Mouse (Mus musculus): ENCODE measurements around the gene Ece1. TPM values are rescaled to one million over a fixed set of nuclear protein-coding genes. Genes with fewer than 3 reads are reported as not detected.

Ece1 gene
- 27.5 and 32.6 TPM in 2 replicates for polyA plus RNA-seq (2015; fragmentation: Nextera tagmentation; extraction: Ambion mirVana)

- H3K9me3 ChIP-seq, result no peaks in the 10 kb centered on the region
- ATAC-seq (ENCODE audit: low read depth), result peak; percentile 92
- H3K4me3 ChIP-seq, result peak within 1 kb of the TSS; percentile 78
- no peaks in the 10 kb centered on the region for H3K36me3 ChIP-seq
- H3K27me3 ChIP-seq, result no peaks in the 10 kb centered on the region
- under 1% methylated on average over 36 of the region's 37 CpGs for WGBS
- H3K9ac ChIP-seq, result peak within 1 kb of the TSS; percentile 91
- peaks cover 55% of the 10 kb centered on the region for H3K4me1 ChIP-seq (replicated peaks)
- peak within 1 kb of the TSS; percentile 75 for H3K27ac ChIP-seq (replicated peaks)
- H3K4me2 ChIP-seq, result peak within 1 kb of the TSS; percentile 79
These were observed at the start of gene Ece1 for GRCm38 (mm10) chr4:137862019-137862418. TSS of gene Ece1 (plus strand) at chr4:137862237.

- H3K9me3 ChIP-seq, result no peaks in the 10 kb centered on the region
- no peak overlapping the region for H3K9ac ChIP-seq
- no peak overlapping the region for H3K27ac ChIP-seq (replicated peaks)
- H3K4me3 ChIP-seq, result no peak overlapping the region
- no peak overlapping the region for H3K4me2 ChIP-seq
- peaks cover 11% of the 10 kb centered on the region; the same call in 1 of the 2 replicates for H3K4me1 ChIP-seq (replicated peaks)
- WGBS, result 71% methylated on average over 13 of the region's 13 CpGs
- no peaks in the 10 kb centered on the region for H3K27me3 ChIP-seq
- ATAC-seq (ENCODE audit: low read depth), result no peak
- no peaks in the 10 kb centered on the region for H3K36me3 ChIP-seq
These were observed 48.9 kb upstream of the Ece1 start for GRCm38 (mm10) chr4:137812946-137813708.

GRCm38 (mm10) chr4:137814140-137814539 lies 47.9 kb upstream of the Ece1 start:
- Histone ChIP-seq H3K4me3 (no peak overlapping the region), H3K27me3 (no peaks in the 10 kb centered on the region), H3K9me3 (no peaks in the 10 kb centered on the region), H3K27ac (replicated peaks) (no peak overlapping the region), H3K4me2 (no peak overlapping the region), H3K9ac (no peak overlapping the region), H3K36me3 (no peaks in the 10 kb centered on the region), H3K4me1 (replicated peaks) (peaks cover 13% of the 10 kb centered on the region; the same call in 1 of the 2 replicates)
- no peak for ATAC-seq (ENCODE audit: low read depth)
- 63% methylated on average over 7 of the region's 7 CpGs for WGBS

GRCm38 (mm10) chr4:137815473-137815872 lies 46.6 kb upstream of the Ece1 start:
- Histone ChIP-seq H3K27me3 (no peaks in the 10 kb centered on the region), H3K9me3 (no peaks in the 10 kb centered on the region), H3K4me3 (no peak overlapping the region), H3K4me1 (replicated peaks) (peaks cover 15% of the 10 kb centered on the region; the same call in 1 of the 2 replicates), H3K27ac (replicated peaks) (no peak overlapping the region), H3K4me2 (no peak overlapping the region), H3K36me3 (no peaks in the 10 kb centered on the region), H3K9ac (no peak overlapping the region)
- 77% methylated on average over 3 of the region's 3 CpGs for WGBS
- ATAC-seq (ENCODE audit: low read depth), result no peak

GRCm38 (mm10) chr4:137816216-137816615 lies 45.8 kb upstream of the Ece1 start:
- H3K4me2 ChIP-seq, result no peak overlapping the region
- H3K4me3 ChIP-seq, result no peak overlapping the region
- no peaks in the 10 kb centered on the region for H3K27me3 ChIP-seq
- no peaks in the 10 kb centered on the region for H3K36me3 ChIP-seq
- no peak overlapping the region for H3K9ac ChIP-seq
- no peaks in the 10 kb centered on the region for H3K9me3 ChIP-seq
- H3K27ac ChIP-seq (replicated peaks), result no peak overlapping the region
- 78% methylated on average over 7 of the region's 7 CpGs for WGBS
- H3K4me1 ChIP-seq (replicated peaks), result peaks cover 15% of the 10 kb centered on the region; the same call in 1 of the 2 replicates
- no peak for ATAC-seq (ENCODE audit: low read depth)

- H3K36me3 ChIP-seq, result no peaks in the 10 kb centered on the region
- no peak for ATAC-seq (ENCODE audit: low read depth)
- H3K9ac ChIP-seq, result no peak overlapping the region
- no peak overlapping the region for H3K27ac ChIP-seq (replicated peaks)
- peaks cover 14% of the 10 kb centered on the region; the same call in 1 of the 2 replicates for H3K4me1 ChIP-seq (replicated peaks)
- H3K4me2 ChIP-seq, result no peak overlapping the region
- no peaks in the 10 kb centered on the region for H3K27me3 ChIP-seq
- no peak overlapping the region for H3K4me3 ChIP-seq
- no peaks in the 10 kb centered on the region for H3K9me3 ChIP-seq
- 93% methylated on average over 3 of the region's 3 CpGs for WGBS
These were observed 43.7 kb upstream of the Ece1 start for GRCm38 (mm10) chr4:137818341-137818740.

GRCm38 (mm10) chr4:137819487-137819886 lies 42.5 kb upstream of the Ece1 start:
- Histone ChIP-seq H3K4me3 (no peak overlapping the region), H3K4me1 (replicated peaks) (0 out of 2 replicates have a peak, but pooled peaks cover 4% of the 10 kb centered on the region), H3K9ac (no peak overlapping the region), H3K9me3 (no peaks in the 10 kb centered on the region), H3K4me2 (no peak overlapping the region), H3K36me3 (no peaks in the 10 kb centered on the region), H3K27me3 (no peaks in the 10 kb centered on the region), H3K27ac (replicated peaks) (peak overlapping the region; percentile 52)
- 35% methylated on average over 2 of the region's 2 CpGs for WGBS
- ATAC-seq (ENCODE audit: low read depth), result peak; percentile 50

- 56% methylated on average over 3 of the region's 3 CpGs for whole genome bisulfite sequencing
- Histone ChIP-seq H3K36me3 (no peaks in the 10 kb centered on the region), H3K4me3 (no peak overlapping the region), H3K9ac (no peak overlapping the region), H3K4me1 (replicated peaks) (0 out of 2 replicates have a peak, but pooled peaks cover 4% of the 10 kb centered on the region), H3K27me3 (no peaks in the 10 kb centered on the region), H3K4me2 (no peak overlapping the region), H3K27ac (replicated peaks) (no peak overlapping the region), H3K9me3 (no peaks in the 10 kb centered on the region)
- no peak for ATAC-seq (ENCODE audit: low read depth)
These were observed 41.3 kb upstream of the Ece1 start for GRCm38 (mm10) chr4:137820721-137821120.

GRCm38 (mm10) chr4:137822537-137822936 lies 39.5 kb upstream of the Ece1 start:
- no peak for ATAC-seq (ENCODE audit: low read depth)
- WGBS, result 89% methylated on average over 5 of the region's 5 CpGs

GRCm38 (mm10) chr4:137823542-137823941 lies 38.5 kb upstream of the Ece1 start:
- no peak overlapping the region for H3K9ac ChIP-seq
- H3K27me3 ChIP-seq, result no peaks in the 10 kb centered on the region
- ATAC-seq (ENCODE audit: low read depth), result no peak
- H3K9me3 ChIP-seq, result no peaks in the 10 kb centered on the region
- no peaks in the 10 kb centered on the region for H3K36me3 ChIP-seq
- H3K4me3 ChIP-seq, result no peak overlapping the region
- 88% methylated on average over 3 of the region's 3 CpGs for WGBS
- no peak overlapping the region for H3K4me2 ChIP-seq
- H3K4me1 ChIP-seq (replicated peaks), result 0 out of 2 replicates have a peak, but pooled peaks cover 4% of the 10 kb centered on the region
- no peak overlapping the region for H3K27ac ChIP-seq (replicated peaks)

More at GRCm38 (mm10) chr4:137822537-137822936, 39.5 kb upstream of the Ece1 start:
- no peak overlapping the region for H3K4me2 ChIP-seq
- no peak overlapping the region for H3K4me3 ChIP-seq
- 0 out of 2 replicates have a peak, but pooled peaks cover 4% of the 10 kb centered on the region for H3K4me1 ChIP-seq (replicated peaks)
- no peaks in the 10 kb centered on the region for H3K9me3 ChIP-seq
- H3K27me3 ChIP-seq, result no peaks in the 10 kb centered on the region
- no peak overlapping the region for H3K27ac ChIP-seq (replicated peaks)
- H3K36me3 ChIP-seq, result no peaks in the 10 kb centered on the region
- no peak overlapping the region for H3K9ac ChIP-seq

- Histone ChIP-seq H3K4me2 (no peak overlapping the region), H3K4me1 (replicated peaks) (no peaks in the 10 kb centered on the region), H3K27ac (replicated peaks) (no peak overlapping the region), H3K9ac (no peak overlapping the region), H3K27me3 (peaks cover 3% of the 10 kb centered on the region; the same call in 1 of the 2 replicates), H3K4me3 (no peak overlapping the region), H3K9me3 (no peaks in the 10 kb centered on the region), H3K36me3 (no peaks in the 10 kb centered on the region)
- 85% methylated on average over 2 of the region's 2 CpGs for WGBS
- no peak for ATAC-seq (ENCODE audit: low read depth)
These were observed 37.2 kb upstream of the Ece1 start for GRCm38 (mm10) chr4:137824881-137825280.

- Histone ChIP-seq H3K9ac (no peak overlapping the region), H3K4me2 (no peak overlapping the region), H3K27me3 (peaks cover 6% of the 10 kb centered on the region; the same call in 1 of the 2 replicates), H3K9me3 (no peaks in the 10 kb centered on the region), H3K4me3 (no peak overlapping the region), H3K36me3 (no peaks in the 10 kb centered on the region), H3K27ac (replicated peaks) (no peak overlapping the region), H3K4me1 (replicated peaks) (no peaks in the 10 kb centered on the region)
- ATAC-seq (ENCODE audit: low read depth), result no peak
- WGBS, result 12% methylated on average over 6 of the region's 6 CpGs
These were observed 31.7 kb upstream of the Ece1 start for GRCm38 (mm10) chr4:137830380-137830779.

Measured in neural tube, embryonic 13.5 days (tissue).